Mouse (Mus musculus) bone marrow, adult 2 months (tissue): ENCODE measurements around the gene Zfr2.

Source experiments
- CTCF ChIP-seq: fragments of 200-500 bp; IDR thresholded peaks from 2 replicates; pipeline ENCODE4 v1.5.1; 2011; ENCODE audit warnings: low read length, control low read depth; ENCODE audit not compliant: control insufficient read depth, insufficient read depth
- POLR2A ChIP-seq: fragments of 200-500 bp; IDR thresholded peaks from 2 replicates; pipeline ENCODE4 v1.6.1; 2011; ENCODE audit warnings: low read depth, mild to moderate bottlenecking, control low read depth, low read length, borderline replicate concordance; ENCODE audit not compliant: control insufficient read depth

DNA sequence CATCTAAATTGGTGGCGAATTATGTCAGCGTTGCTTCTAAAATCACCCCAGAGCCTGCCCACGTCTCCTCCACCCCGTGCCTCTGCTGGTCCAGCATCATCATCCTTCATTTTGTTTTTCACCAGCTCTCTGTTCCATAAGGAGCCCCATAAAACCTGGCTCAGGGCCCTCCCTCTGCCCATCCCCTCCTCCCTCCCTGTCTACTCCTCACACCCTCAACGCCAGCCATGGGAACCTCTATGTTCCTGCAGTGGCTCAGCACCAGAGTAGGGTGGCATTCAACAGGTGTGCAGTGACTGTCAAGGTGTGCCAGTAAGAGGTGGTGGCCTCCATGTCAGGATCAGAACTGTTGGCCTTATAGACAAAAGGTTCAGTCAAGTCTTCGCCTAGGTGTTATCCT lies 62.2 kb downstream of the Zfr2 start:
- no peak for TF ChIP-seq POLR2A
- TF ChIP-seq CTCF: no peak
